Mouse (Mus musculus): ENCODE data around the gene Tnrc18. TPM values are rescaled to one million over a fixed set of nuclear protein-coding genes. Genes with fewer than 3 reads are reported as not detected.

The Tnrc18 gene
- polyA plus RNA-seq, 1 experiment from 2014 or later, result 35.9 TPM

DNA sequence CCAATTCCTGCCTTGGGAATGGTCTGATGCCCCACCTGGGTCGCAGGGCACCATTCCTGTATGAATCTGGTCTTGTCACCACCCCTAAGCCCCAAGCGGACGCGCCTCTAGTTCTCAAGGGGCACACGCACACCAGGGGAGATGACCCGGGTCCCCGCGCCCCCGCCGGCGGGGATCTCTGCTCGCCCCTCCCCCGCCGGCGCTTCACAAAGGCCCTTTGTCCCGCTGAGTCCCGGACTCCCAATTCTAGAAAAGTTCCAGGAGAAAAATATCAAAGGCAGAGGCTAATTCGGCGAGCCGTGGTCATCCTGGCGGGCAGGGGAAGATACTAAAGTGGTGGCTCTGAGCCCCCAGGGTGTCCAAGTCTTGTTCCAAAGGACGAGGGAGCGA is 3.7 kb downstream of the Tnrc18 start:
- H3K9ac ChIP-seq, result peak overlapping the region; percentile 100
- ATAC-seq, result no peak
- peaks cover 36% of the 10 kb centered on the region for H3K36me3 ChIP-seq (ENCODE audit: poor library complexity, severe bottlenecking)
- H3K4me1 ChIP-seq, result peaks cover 46% of the 10 kb centered on the region
- H3K4me3 ChIP-seq, result peak overlapping the region; percentile 99
- peak overlapping the region; percentile 98 for H3K4me2 ChIP-seq
- no peaks in the 10 kb centered on the region for H3K9me3 ChIP-seq (replicated peaks)
- WGBS, result 1% methylated on average over 23 of the region's 23 CpGs
- no peaks in the 10 kb centered on the region for H3K27me3 ChIP-seq
- H3K27ac ChIP-seq, result peak overlapping the region; percentile 100

DNA sequence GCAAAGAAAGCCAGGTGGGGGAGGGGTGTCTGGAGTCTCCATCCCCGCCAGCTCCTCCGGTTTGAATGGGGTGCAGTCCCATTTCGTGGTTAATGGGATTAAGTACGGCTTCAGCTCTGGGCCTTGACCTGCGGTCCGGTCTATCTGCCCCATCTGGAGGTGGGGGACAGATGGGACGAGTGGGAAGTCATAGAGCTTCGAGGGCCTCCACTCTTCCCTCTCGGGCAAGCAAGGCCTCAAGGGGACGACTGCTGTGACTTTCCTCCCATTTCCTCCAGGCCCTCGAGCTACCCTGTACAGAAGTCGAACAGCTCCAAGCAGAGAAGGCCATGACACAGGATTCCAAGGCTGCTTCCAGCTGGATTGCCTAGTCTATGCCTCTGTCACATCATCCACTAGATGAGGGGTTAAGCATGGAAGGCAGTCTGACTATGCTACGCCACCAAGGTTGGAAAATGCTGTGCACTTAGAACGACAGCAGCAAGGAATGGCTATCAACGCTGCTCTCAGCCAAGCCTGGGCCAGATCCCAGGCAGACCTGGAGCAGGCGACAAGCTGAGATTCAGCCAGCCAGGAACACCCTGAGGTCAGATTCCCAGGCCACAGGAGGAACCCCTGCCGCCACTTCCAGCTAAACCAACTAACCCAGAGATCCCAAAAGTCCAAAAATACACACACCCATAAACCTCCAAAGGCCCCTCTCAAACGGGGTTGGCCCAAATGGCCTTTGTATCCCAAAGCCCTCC is 4.3 kb downstream of the Tnrc18 start:
- Histone ChIP-seq H3K9ac (peak overlapping the region; percentile 100), H3K9me3 (replicated peaks) (no peaks in the 10 kb centered on the region), H3K27ac (peak overlapping the region; percentile 100), H3K27me3 (no peaks in the 10 kb centered on the region), H3K36me3 (ENCODE audit: poor library complexity, severe bottlenecking) (peaks cover 40% of the 10 kb centered on the region), H3K4me2 (peak overlapping the region; percentile 98), H3K4me1 (peaks cover 46% of the 10 kb centered on the region), H3K4me3 (peak overlapping the region; percentile 99)
- WGBS, result 0% methylated on average over 18 of the region's 18 CpGs
- ATAC-seq, result no peak

GRCm38 (mm10) chr5:142812621-142812975 is 4.9 kb downstream of the Tnrc18 start:
- ATAC-seq, result no peak
- H3K27me3 ChIP-seq, result no peaks in the 10 kb centered on the region
- H3K9ac ChIP-seq, result peak overlapping the region; percentile 100
- H3K36me3 ChIP-seq (ENCODE audit: poor library complexity, severe bottlenecking), result peaks cover 45% of the 10 kb centered on the region
- H3K4me1 ChIP-seq, result peaks cover 46% of the 10 kb centered on the region
- H3K4me2 ChIP-seq, result peak overlapping the region; percentile 98
- 2% methylated on average over 8 of the region's 8 CpGs for WGBS
- H3K4me3 ChIP-seq, result peak overlapping the region; percentile 99
- H3K27ac ChIP-seq, result peak overlapping the region; percentile 100
- H3K9me3 ChIP-seq (replicated peaks), result no peaks in the 10 kb centered on the region

GRCm38 (mm10) chr5:142811870-142812443 is 5.5 kb downstream of the Tnrc18 start:
- Histone ChIP-seq H3K4me3 (peak overlapping the region; percentile 99), H3K27me3 (no peaks in the 10 kb centered on the region), H3K9me3 (replicated peaks) (no peaks in the 10 kb centered on the region), H3K27ac (peak overlapping the region; percentile 100), H3K36me3 (ENCODE audit: poor library complexity, severe bottlenecking) (peaks cover 51% of the 10 kb centered on the region), H3K4me1 (peaks cover 46% of the 10 kb centered on the region), H3K4me2 (peak overlapping the region; percentile 98), H3K9ac (peak overlapping the region; percentile 100)
- 15% methylated on average over 8 of the region's 8 CpGs for WGBS
- no peak for ATAC-seq

DNA sequence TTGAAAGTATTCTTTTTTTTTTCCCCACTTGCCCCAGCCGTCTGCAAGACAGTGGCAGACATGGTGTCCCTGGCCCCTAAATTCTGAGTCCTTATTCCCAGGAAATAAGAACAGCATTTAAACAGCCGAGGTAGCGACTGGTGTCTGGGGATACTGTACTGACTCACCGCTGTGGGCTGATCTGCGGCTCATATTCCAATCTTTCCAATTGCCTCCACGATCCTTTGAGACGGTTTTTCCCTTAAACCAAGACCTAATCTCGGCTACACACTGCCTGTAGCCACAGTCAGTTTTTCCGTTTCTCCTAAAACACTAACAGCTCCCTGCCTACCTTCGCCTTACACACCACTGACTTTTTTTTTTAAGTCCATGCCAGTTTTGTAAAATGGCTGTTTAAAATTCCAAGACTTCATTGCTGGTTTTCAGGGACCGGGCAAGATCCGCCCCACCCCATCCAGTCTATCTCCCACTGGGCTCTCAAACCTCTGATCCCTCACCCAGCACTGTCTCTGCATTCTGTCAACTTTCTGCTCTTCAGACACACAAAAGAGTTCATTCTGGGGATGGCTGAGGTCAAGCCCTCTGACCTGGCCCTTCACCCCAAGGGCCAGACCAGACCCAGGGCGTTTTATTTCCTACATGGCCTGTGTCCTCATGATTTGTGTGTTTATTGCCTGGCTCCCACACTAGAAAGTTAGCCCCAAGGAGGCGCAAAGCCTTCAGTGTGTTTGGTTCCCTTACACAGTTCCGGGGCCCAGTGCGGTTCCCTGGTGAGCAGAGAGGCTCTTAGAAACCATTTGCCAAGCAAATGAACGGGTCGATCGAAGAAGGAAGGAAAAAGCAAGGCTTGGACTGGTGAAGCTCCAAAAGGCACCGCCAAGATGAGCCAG is 6.5 kb downstream of the Tnrc18 start:
- Histone ChIP-seq H3K27ac (peak overlapping the region; percentile 100), H3K27me3 (no peaks in the 10 kb centered on the region), H3K4me2 (peak overlapping the region; percentile 98), H3K9ac (peak overlapping the region; percentile 100), H3K4me1 (peaks cover 51% of the 10 kb centered on the region), H3K4me3 (peak overlapping the region; percentile 99), H3K36me3 (ENCODE audit: poor library complexity, severe bottlenecking) (peaks cover 59% of the 10 kb centered on the region), H3K9me3 (replicated peaks) (no peaks in the 10 kb centered on the region)
- no peak for ATAC-seq
- 20% methylated on average over 20 of the region's 20 CpGs for WGBS

GRCm38 (mm10) chr5:142807661-142808060 is 9.8 kb downstream of the Tnrc18 start:
- peaks cover 62% of the 10 kb centered on the region for H3K36me3 ChIP-seq (ENCODE audit: poor library complexity, severe bottlenecking)
- H3K27me3 ChIP-seq, result no peaks in the 10 kb centered on the region
- H3K9me3 ChIP-seq (replicated peaks), result no peaks in the 10 kb centered on the region
- 80% methylated on average over 7 of the region's 7 CpGs for WGBS
- H3K4me2 ChIP-seq, result no peak overlapping the region
- H3K4me3 ChIP-seq, result no peak overlapping the region
- ATAC-seq, result no peak
- no peak overlapping the region for H3K27ac ChIP-seq
- H3K9ac ChIP-seq, result no peak overlapping the region
- peaks cover 69% of the 10 kb centered on the region for H3K4me1 ChIP-seq

DNA sequence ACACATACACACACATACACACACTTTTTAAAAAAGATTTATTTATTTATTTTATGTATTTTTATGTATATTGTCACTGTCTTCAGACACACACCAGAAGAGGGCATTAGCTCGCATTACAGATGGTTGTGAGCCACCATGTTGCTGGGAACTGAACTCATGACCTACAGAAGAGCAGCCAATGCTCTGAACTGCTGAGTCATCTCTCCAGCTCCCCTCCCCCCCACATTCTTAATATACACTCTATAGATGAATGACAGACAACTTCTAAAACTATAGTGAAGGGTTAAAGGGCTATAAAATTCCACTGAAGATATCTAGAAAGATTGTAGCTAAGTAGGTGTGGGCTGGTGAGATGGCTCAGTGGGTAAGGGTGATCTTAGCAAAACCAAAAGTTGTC is 13.7 kb downstream of the Tnrc18 start:
- peaks cover 51% of the 10 kb centered on the region for H3K36me3 ChIP-seq (ENCODE audit: poor library complexity, severe bottlenecking)
- H3K4me2 ChIP-seq, result no peak overlapping the region
- peak overlapping the region; percentile 71; the same call in 1 of the 2 replicates for H3K27ac ChIP-seq
- no peak for ATAC-seq
- peaks cover 69% of the 10 kb centered on the region for H3K4me1 ChIP-seq
- no peak overlapping the region for H3K9ac ChIP-seq
- WGBS, result 83% methylated on average over 1 of the region's 1 CpGs
- no peak overlapping the region for H3K4me3 ChIP-seq
- no peaks in the 10 kb centered on the region for H3K9me3 ChIP-seq (replicated peaks)
- no peaks in the 10 kb centered on the region for H3K27me3 ChIP-seq

DNA sequence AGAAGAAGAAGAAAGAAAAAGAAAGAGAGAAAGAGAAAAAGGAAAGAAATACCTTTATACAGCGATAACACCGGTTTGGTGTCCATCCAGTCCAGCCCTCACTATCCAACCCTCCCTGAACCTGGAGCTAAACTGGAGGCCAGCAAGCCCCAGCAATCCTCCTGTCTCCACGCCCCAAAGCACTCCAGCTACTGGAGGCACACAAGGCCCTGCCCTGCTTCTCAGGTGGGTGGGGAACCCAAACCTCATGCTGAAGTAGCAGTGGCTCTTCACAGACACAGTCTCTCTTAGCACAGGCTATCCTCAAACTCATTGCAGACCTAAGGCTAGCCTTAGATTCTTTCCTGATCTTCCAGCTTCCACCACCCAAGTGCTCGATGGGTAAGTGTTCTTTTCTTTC is 14.6 kb downstream of the Tnrc18 start:
- Histone ChIP-seq H3K9me3 (replicated peaks) (no peaks in the 10 kb centered on the region), H3K9ac (0 out of 2 replicates have a peak overlapping the region, but pooled peaks have one; percentile 1), H3K4me3 (no peak overlapping the region), H3K27me3 (no peaks in the 10 kb centered on the region), H3K4me1 (peaks cover 78% of the 10 kb centered on the region), H3K27ac (no peak overlapping the region), H3K4me2 (no peak overlapping the region), H3K36me3 (ENCODE audit: poor library complexity, severe bottlenecking) (peaks cover 44% of the 10 kb centered on the region)
- no peak for ATAC-seq
- 69% methylated on average over 4 of the region's 4 CpGs for WGBS

DNA sequence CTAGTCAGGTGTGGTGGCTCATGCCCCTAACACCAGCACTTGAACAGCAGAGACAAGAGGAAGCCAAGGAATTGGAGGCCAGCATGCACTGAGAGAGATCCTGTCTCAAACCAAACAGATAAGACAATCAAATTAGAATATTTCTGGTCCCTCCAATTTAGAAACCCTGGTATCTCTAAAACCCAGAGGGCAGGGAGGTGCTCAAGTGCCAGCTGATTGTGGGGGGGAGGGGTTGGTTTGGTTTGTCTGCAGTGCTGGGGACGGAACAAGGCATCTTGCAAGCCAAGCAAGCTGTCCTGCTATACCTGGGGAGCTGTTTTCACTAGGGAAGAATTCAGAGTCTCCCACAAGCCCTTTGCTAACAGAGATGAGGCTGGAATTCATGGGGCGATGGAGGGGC is 15.5 kb downstream of the Tnrc18 start:
- peak overlapping the region; percentile 9; the same call in 1 of the 2 replicates for H3K4me2 ChIP-seq
- H3K9me3 ChIP-seq (replicated peaks), result no peaks in the 10 kb centered on the region
- no peak overlapping the region for H3K4me3 ChIP-seq
- H3K36me3 ChIP-seq (ENCODE audit: poor library complexity, severe bottlenecking), result peaks cover 35% of the 10 kb centered on the region
- no peak for ATAC-seq
- H3K9ac ChIP-seq, result peak overlapping the region; percentile 45
- no peaks in the 10 kb centered on the region for H3K27me3 ChIP-seq
- WGBS, result 32% methylated on average over 2 of the region's 2 CpGs
- H3K4me1 ChIP-seq, result peaks cover 86% of the 10 kb centered on the region
- H3K27ac ChIP-seq, result peak overlapping the region; percentile 62

- Histone ChIP-seq H3K36me3 (ENCODE audit: poor library complexity, severe bottlenecking) (peaks cover 37% of the 10 kb centered on the region), H3K4me1 (peaks cover 91% of the 10 kb centered on the region), H3K27me3 (no peaks in the 10 kb centered on the region), H3K9ac (peak overlapping the region; percentile 41), H3K4me2 (peak overlapping the region; percentile 36), H3K9me3 (replicated peaks) (no peaks in the 10 kb centered on the region), H3K4me3 (no peak overlapping the region), H3K27ac (peak overlapping the region; percentile 42; the same call in 1 of the 2 replicates)
- 4% methylated on average over 6 of the region's 6 CpGs for WGBS
- ATAC-seq, result no peak
These were observed 16.8 kb downstream of the Tnrc18 start for GRCm38 (mm10) chr5:142800656-142801055.

DNA sequence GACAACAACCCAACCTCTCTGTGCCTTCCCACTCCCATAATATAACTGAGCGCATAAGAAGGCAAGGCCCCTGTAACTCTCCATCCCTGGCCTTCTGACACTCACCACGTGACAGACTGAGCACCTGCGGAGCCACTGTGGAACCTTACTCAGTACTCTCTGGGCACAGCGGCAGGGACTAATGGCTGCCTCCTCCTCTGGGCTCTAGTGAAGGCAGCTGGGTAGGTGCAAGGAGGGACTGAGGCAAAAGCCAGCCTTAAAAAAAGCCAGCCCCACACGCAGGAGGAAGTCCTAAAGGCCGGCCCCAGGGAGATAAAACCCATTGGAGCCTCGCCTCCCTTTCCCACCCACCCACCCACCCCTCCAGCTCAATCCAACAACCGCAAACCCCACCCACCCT is 17.3 kb downstream of the Tnrc18 start:
- H3K9me3 ChIP-seq (replicated peaks), result no peaks in the 10 kb centered on the region
- WGBS, result 16% methylated on average over 7 of the region's 8 CpGs
- no peak overlapping the region for H3K4me3 ChIP-seq
- peaks cover 37% of the 10 kb centered on the region for H3K36me3 ChIP-seq (ENCODE audit: poor library complexity, severe bottlenecking)
- no peak overlapping the region; the same call in 1 of the 2 replicates for H3K9ac ChIP-seq
- peak overlapping the region; percentile 38; the same call in 1 of the 2 replicates for H3K27ac ChIP-seq
- no peak; the same call in 1 of the 2 replicates for ATAC-seq
- peaks cover 94% of the 10 kb centered on the region for H3K4me1 ChIP-seq
- no peaks in the 10 kb centered on the region for H3K27me3 ChIP-seq
- H3K4me2 ChIP-seq, result peak overlapping the region; percentile 36; the same call in 1 of the 2 replicates

GRCm38 (mm10) chr5:142799259-142799658 is 18.2 kb downstream of the Tnrc18 start:
- 49% methylated on average over 4 of the region's 4 CpGs for WGBS
- Histone ChIP-seq H3K9ac (no peak overlapping the region), H3K4me1 (peaks cover 94% of the 10 kb centered on the region), H3K27me3 (no peaks in the 10 kb centered on the region), H3K36me3 (ENCODE audit: poor library complexity, severe bottlenecking) (peaks cover 41% of the 10 kb centered on the region), H3K27ac (peak overlapping the region; percentile 42; the same call in 1 of the 2 replicates), H3K4me2 (no peak overlapping the region), H3K4me3 (no peak overlapping the region), H3K9me3 (replicated peaks) (no peaks in the 10 kb centered on the region)
- ATAC-seq, result no peak
